Mouse (Mus musculus): Measurements from ENCODE around the gene Trip11. TPM values are rescaled to one million over a fixed set of nuclear protein-coding genes. Genes with fewer than 3 reads are reported as not detected.

Trip11 gene
- polyA plus RNA-seq, 1 experiment from 2014 or later: 28.1 TPM

DNA sequence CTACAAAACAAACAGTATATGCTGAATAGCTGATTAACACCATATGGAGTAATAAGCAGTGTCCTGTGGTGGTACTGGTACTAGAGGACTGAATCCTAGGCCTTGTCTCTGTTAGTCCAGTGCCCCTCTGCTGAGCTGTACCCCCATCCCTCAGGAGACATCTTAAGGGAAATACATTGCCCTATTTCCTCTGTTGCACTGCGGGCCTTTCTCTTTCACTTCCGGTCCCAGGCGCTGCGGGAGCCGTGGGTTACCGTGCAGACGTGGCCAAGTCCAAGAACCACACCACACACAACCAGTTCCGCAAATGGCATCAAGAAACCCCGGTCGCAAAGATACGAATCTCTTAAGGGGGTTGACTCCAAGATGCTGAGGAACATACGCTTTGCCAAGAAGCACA, 7.2 kb downstream of the Trip11 start:
- Histone ChIP-seq H3K4me2 (replicated peaks; ENCODE audit: low read depth, low read length) (no peak overlapping the region), H3K4me1 (replicated peaks; ENCODE audit: control insufficient read depth, insufficient read depth, low read length) (no peaks in the 10 kb centered on the region), H3K4me3 (ENCODE audit: low read depth, low read length) (no peak overlapping the region), H3K27ac (ENCODE audit: low read depth, low read length) (no peak overlapping the region), H3K36me3 (ENCODE audit: control insufficient read depth, insufficient read depth, low read length) (no peaks in the 10 kb centered on the region), H3K27me3 (ENCODE audit: control insufficient read depth, insufficient read depth, low read length) (no peaks in the 10 kb centered on the region), H3K9ac (ENCODE audit: low read depth, low read length) (no peak overlapping the region), H3K9me3 (ENCODE audit: control insufficient read depth, low read length) (no peaks in the 10 kb centered on the region)
- 96% methylated on average over 12 of the region's 12 CpGs for WGBS
- DNase-seq (ENCODE audit: low spot score) (no peak), ATAC-seq (ENCODE audit: low FRiP score) (no peak)

DNA sequence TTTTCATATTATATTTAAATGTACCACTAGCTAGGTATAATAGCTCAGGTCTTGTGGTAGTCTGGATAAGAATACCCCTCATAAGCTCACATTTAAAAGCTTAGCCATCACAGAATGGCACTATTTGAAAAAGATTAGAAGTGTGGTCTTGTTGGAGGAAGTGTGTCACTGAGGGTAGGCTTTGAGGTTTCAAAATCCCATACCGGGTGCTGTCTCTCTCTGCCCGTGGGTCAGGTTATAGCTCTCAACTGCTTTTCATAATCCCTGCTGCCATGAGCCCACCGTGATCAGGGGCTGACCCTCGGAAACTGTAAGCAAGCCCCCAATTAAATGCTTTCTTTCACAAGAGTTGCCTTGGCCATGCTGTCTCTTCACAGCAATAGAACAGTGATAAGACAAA, 8.2 kb downstream of the Trip11 start:
- Histone ChIP-seq H3K4me1 (replicated peaks; ENCODE audit: control insufficient read depth, insufficient read depth, low read length) (no peaks in the 10 kb centered on the region), H3K4me2 (replicated peaks; ENCODE audit: low read depth, low read length) (no peak overlapping the region), H3K27me3 (ENCODE audit: control insufficient read depth, insufficient read depth, low read length) (no peaks in the 10 kb centered on the region), H3K4me3 (ENCODE audit: low read depth, low read length) (no peak overlapping the region), H3K36me3 (ENCODE audit: control insufficient read depth, insufficient read depth, low read length) (no peaks in the 10 kb centered on the region), H3K9me3 (ENCODE audit: control insufficient read depth, low read length) (no peaks in the 10 kb centered on the region), H3K27ac (ENCODE audit: low read depth, low read length) (no peak overlapping the region), H3K9ac (ENCODE audit: low read depth, low read length) (no peak overlapping the region)
- WGBS: 92% methylated on average over 4 of the region's 4 CpGs
- DNase-seq (ENCODE audit: low spot score): no peak
- ATAC-seq (ENCODE audit: low FRiP score): no peak

DNA sequence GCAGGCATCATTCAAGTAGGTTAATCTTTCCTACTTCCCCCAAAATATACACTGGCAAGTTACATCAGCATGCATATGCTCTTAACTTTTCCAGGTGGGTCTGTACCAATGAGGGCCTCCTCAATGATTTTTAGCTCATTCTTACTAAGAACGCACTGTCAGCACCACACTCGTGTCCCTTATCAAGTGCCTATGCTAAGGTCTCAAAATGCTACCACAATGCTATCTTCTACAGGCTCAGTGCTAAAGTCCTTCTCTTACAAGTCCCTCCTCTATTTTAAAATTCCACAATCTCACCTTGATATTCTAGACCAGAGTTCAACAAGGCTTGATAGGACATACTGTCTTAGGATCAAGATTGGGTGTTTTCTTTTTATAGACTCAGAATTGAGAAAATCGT, 8.9 kb downstream of the Trip11 start:
- no peak overlapping the region for H3K27ac ChIP-seq (ENCODE audit: low read depth, low read length)
- DNase-seq (ENCODE audit: low spot score) (no peak), ATAC-seq (ENCODE audit: low FRiP score) (no peak)
- H3K36me3 ChIP-seq (ENCODE audit: control insufficient read depth, insufficient read depth, low read length): no peaks in the 10 kb centered on the region
- no peaks in the 10 kb centered on the region for H3K27me3 ChIP-seq (ENCODE audit: control insufficient read depth, insufficient read depth, low read length)
- H3K4me3 ChIP-seq (ENCODE audit: low read depth, low read length): no peak overlapping the region
- no peaks in the 10 kb centered on the region for H3K4me1 ChIP-seq (replicated peaks; ENCODE audit: control insufficient read depth, insufficient read depth, low read length)
- no peak overlapping the region for H3K4me2 ChIP-seq (replicated peaks; ENCODE audit: low read depth, low read length)
- 94% methylated on average over 3 of the region's 3 CpGs for WGBS
- no peak overlapping the region for H3K9ac ChIP-seq (ENCODE audit: low read depth, low read length)
- H3K9me3 ChIP-seq (ENCODE audit: control insufficient read depth, low read length): no peaks in the 10 kb centered on the region

DNA sequence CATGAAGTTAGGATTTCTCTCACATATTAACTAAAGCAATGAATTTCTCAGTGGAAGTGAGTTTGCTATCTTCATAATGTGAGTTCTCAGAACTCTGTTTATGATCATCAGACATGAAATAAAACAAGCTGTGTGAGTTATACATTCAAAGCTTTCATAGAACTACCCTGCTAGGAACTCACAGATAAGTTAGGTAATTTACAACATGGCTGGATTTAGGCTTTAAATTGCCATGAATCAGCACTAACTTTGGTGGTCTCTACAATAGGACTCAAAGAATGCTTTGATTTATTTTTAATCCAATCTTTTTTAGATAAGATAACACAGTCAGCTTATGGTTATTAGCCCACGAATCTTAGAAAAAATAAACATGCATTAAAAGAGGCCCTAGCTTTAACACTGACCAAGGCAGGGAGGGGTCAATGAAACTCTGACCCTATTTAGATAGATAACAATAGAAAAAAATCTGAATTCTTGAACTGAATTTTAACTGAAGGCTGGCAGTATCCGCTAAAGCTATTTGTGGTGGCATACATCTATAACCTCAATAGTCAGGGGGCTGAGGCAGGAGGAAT, 13.3 kb downstream of the Trip11 start:
- 90% methylated on average over 2 of the region's 2 CpGs for WGBS
- no peaks in the 10 kb centered on the region for H3K9me3 ChIP-seq (ENCODE audit: control insufficient read depth, low read length)
- DNase-seq (ENCODE audit: low spot score): no peak

DNA sequence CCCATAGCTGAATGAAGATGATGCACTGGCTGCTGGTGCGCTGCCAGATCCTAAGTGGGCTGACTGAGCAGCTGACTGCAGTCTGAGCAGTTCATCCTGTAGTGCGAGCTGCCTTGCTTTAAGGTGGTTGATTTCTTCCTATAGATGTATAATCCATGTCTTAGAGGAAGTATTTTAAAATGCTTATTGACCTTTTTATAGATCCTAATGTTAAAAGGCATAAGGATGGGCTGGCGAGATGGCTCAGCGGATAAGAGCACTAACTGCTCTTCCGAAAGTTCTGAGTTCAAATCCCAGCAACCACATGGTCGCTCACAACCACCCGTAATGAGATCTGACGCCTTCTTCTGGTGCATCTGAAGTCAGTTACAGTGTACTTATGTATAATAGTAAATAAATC, 14.1 kb downstream of the Trip11 start:
- no peaks in the 10 kb centered on the region for H3K9me3 ChIP-seq (ENCODE audit: control insufficient read depth, low read length)
- no peak for DNase-seq (ENCODE audit: low spot score)
- no peak overlapping the region for H3K27ac ChIP-seq (ENCODE audit: low read depth, low read length)
- H3K36me3 ChIP-seq (ENCODE audit: control insufficient read depth, insufficient read depth, low read length): no peaks in the 10 kb centered on the region
- no peaks in the 10 kb centered on the region for H3K27me3 ChIP-seq (ENCODE audit: control insufficient read depth, insufficient read depth, low read length)
- H3K4me1 ChIP-seq (replicated peaks; ENCODE audit: control insufficient read depth, insufficient read depth, low read length): no peaks in the 10 kb centered on the region
- 96% methylated on average over 8 of the region's 8 CpGs for WGBS
- no peak overlapping the region for H3K4me2 ChIP-seq (replicated peaks; ENCODE audit: low read depth, low read length)
- no peak overlapping the region for H3K9ac ChIP-seq (ENCODE audit: low read depth, low read length)
- no peak for ATAC-seq (ENCODE audit: low FRiP score)
- no peak overlapping the region for H3K4me3 ChIP-seq (ENCODE audit: low read depth, low read length)

More for the DNA sequence above, 13.3 kb downstream of the Trip11 start:
- Histone ChIP-seq H3K27ac (ENCODE audit: low read depth, low read length) (no peak overlapping the region), H3K4me2 (replicated peaks; ENCODE audit: low read depth, low read length) (no peak overlapping the region), H3K27me3 (ENCODE audit: control insufficient read depth, insufficient read depth, low read length) (no peaks in the 10 kb centered on the region), H3K4me1 (replicated peaks; ENCODE audit: control insufficient read depth, insufficient read depth, low read length) (no peaks in the 10 kb centered on the region), H3K36me3 (ENCODE audit: control insufficient read depth, insufficient read depth, low read length) (no peaks in the 10 kb centered on the region), H3K9ac (ENCODE audit: low read depth, low read length) (no peak overlapping the region), H3K4me3 (ENCODE audit: low read depth, low read length) (no peak overlapping the region)
- no peak for ATAC-seq (ENCODE audit: low FRiP score)

DNA sequence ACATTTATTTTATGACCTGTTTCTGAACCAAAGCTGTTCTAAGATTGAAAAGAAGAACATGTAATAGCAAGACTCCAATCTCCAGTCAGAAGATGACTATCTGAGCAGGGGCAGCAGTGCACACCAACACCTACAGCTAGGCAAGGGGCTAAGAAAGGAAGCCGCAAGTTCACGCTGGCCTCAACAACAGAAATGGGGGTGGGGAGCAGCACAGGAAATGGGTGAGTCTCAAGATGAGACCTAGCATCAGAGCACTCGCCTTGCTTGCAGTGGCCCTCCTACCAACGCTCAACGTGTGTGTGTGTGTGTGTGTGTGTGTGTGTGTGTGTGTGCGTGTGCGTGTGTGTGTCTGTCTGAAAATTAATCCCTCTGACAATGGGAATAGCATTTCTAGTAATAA, 16.0 kb downstream of the Trip11 start:
- no peak overlapping the region for H3K9ac ChIP-seq (ENCODE audit: low read depth, low read length)
- H3K4me1 ChIP-seq (replicated peaks; ENCODE audit: control insufficient read depth, insufficient read depth, low read length): no peaks in the 10 kb centered on the region
- H3K4me3 ChIP-seq (ENCODE audit: low read depth, low read length): no peak overlapping the region
- H3K27me3 ChIP-seq (ENCODE audit: control insufficient read depth, insufficient read depth, low read length): no peaks in the 10 kb centered on the region
- DNase-seq (ENCODE audit: low spot score): no peak
- H3K36me3 ChIP-seq (ENCODE audit: control insufficient read depth, insufficient read depth, low read length): no peaks in the 10 kb centered on the region
- no peak overlapping the region for H3K4me2 ChIP-seq (replicated peaks; ENCODE audit: low read depth, low read length)
- H3K27ac ChIP-seq (ENCODE audit: low read depth, low read length): no peak overlapping the region
- no peaks in the 10 kb centered on the region for H3K9me3 ChIP-seq (ENCODE audit: control insufficient read depth, low read length)
- no peak for ATAC-seq (ENCODE audit: low FRiP score)
- WGBS: 91% methylated on average over 7 of the region's 7 CpGs

DNA sequence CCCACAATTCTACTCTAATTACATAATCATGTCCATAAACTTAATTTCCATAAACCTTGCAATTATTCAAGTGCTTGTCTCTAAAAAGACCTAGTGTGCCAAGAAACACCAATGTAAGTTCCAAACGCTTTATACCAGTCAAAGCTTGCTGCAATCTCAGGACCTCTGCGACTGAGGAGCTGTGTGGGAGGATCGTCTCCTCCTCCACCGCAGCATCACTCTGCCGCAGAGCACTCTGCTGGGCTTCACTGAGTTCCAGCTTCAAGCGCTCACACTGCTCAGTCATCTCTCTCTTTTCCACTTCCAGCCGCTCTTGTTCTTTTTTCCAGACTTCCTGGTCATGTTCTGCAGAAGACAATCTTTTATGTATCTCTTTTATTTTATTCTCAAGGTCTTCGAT, 19.8 kb downstream of the Trip11 start:
- no peak overlapping the region for H3K4me2 ChIP-seq (replicated peaks; ENCODE audit: low read depth, low read length)
- no peaks in the 10 kb centered on the region for H3K36me3 ChIP-seq (ENCODE audit: control insufficient read depth, insufficient read depth, low read length)
- H3K9me3 ChIP-seq (ENCODE audit: control insufficient read depth, low read length): no peaks in the 10 kb centered on the region
- no peak for ATAC-seq (ENCODE audit: low FRiP score)
- no peaks in the 10 kb centered on the region for H3K4me1 ChIP-seq (replicated peaks; ENCODE audit: control insufficient read depth, insufficient read depth, low read length)
- H3K9ac ChIP-seq (ENCODE audit: low read depth, low read length): no peak overlapping the region
- WGBS: 86% methylated on average over 8 of the region's 8 CpGs
- no peak overlapping the region for H3K27ac ChIP-seq (ENCODE audit: low read depth, low read length)
- DNase-seq (ENCODE audit: low spot score): no peak
- H3K27me3 ChIP-seq (ENCODE audit: control insufficient read depth, insufficient read depth, low read length): no peaks in the 10 kb centered on the region
- H3K4me3 ChIP-seq (ENCODE audit: low read depth, low read length): no peak overlapping the region

DNA sequence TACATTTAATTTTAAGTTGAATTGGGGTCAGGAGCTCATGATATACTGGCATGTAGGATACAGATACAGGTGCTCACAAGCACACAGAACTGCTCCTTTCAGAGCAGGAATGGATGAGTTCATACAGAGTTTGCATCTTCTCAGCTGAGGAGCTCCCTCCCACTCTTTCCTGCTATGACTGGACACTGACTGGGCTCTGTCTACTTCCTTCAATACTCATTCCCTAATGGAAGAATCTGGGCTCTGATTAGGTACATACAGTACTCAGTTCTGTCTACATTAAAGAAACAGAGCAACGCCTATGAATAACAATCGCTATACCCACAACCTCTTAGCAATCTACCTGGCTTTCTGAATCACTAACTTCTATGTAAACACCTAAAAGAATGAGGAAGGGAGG, 20.2 kb downstream of the Trip11 start:
- Histone ChIP-seq H3K4me1 (replicated peaks; ENCODE audit: control insufficient read depth, insufficient read depth, low read length) (no peaks in the 10 kb centered on the region), H3K9me3 (ENCODE audit: control insufficient read depth, low read length) (no peaks in the 10 kb centered on the region), H3K4me3 (ENCODE audit: low read depth, low read length) (no peak overlapping the region), H3K9ac (ENCODE audit: low read depth, low read length) (no peak overlapping the region), H3K27ac (ENCODE audit: low read depth, low read length) (no peak overlapping the region), H3K4me2 (replicated peaks; ENCODE audit: low read depth, low read length) (no peak overlapping the region), H3K36me3 (ENCODE audit: control insufficient read depth, insufficient read depth, low read length) (no peaks in the 10 kb centered on the region), H3K27me3 (ENCODE audit: control insufficient read depth, insufficient read depth, low read length) (no peaks in the 10 kb centered on the region)
- no peak for ATAC-seq (ENCODE audit: low FRiP score)
- 97% methylated on average over 2 of the region's 2 CpGs for WGBS
- no peak for DNase-seq (ENCODE audit: low spot score)

DNA sequence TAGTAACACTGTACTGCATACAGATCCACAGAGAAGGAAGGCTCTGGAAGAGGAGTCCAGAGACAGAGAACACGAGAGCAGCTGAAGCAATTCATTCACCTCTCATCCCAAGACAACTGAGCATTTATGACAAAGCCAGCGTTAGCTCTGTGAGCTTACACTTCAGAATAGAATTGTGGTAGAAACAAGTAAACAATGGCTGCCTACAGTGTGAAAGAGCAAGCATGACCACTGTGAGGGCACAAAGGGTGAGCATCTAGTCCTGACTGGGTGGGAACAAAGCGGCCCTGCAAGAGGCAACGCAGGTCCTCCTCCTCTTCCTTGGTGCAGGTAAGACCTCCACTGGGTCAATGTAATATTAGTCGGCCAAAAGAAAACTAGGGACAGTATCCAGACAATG, 22.0 kb downstream of the Trip11 start:
- DNase-seq (ENCODE audit: low spot score): no peak
- 83% methylated on average over 5 of the region's 5 CpGs for WGBS

More for the DNA sequence above, 22.0 kb downstream of the Trip11 start:
- no peak overlapping the region for H3K4me2 ChIP-seq (replicated peaks; ENCODE audit: low read depth, low read length)
- H3K36me3 ChIP-seq (ENCODE audit: control insufficient read depth, insufficient read depth, low read length): no peaks in the 10 kb centered on the region
- H3K4me1 ChIP-seq (replicated peaks; ENCODE audit: control insufficient read depth, insufficient read depth, low read length): no peaks in the 10 kb centered on the region
- no peak overlapping the region for H3K4me3 ChIP-seq (ENCODE audit: low read depth, low read length)
- H3K9ac ChIP-seq (ENCODE audit: low read depth, low read length): no peak overlapping the region
- no peaks in the 10 kb centered on the region for H3K9me3 ChIP-seq (ENCODE audit: control insufficient read depth, low read length)
- H3K27ac ChIP-seq (ENCODE audit: low read depth, low read length): no peak overlapping the region
- no peaks in the 10 kb centered on the region for H3K27me3 ChIP-seq (ENCODE audit: control insufficient read depth, insufficient read depth, low read length)
- ATAC-seq (ENCODE audit: low FRiP score): no peak

All from hindbrain, embryonic 11.5 days (tissue).